Mouse (Mus musculus): ENCODE measurements around the gene Erp44. TPM values are rescaled to one million over a fixed set of nuclear protein-coding genes. Genes with fewer than 3 reads are reported as not detected.

The Erp44 gene
- 71.2 and 86.8 TPM in 2 replicates for total RNA-seq (2017)

GRCm38 (mm10) chr4:48279498-48280134 is at the start of gene Erp44, which contains the start of gene Invs:
TSS of gene Erp44 (minus strand) at chr4:48279558.
TSS of gene Invs (plus strand) at chr4:48279760.
- peak; percentile 98 for ATAC-seq (replicated peaks; ENCODE audit: low read depth, poor library complexity, severe bottlenecking)

- ATAC-seq (replicated peaks; ENCODE audit: low read depth, poor library complexity, severe bottlenecking): no peak
Measured at GRCm38 (mm10) chr4:48328042-48328441, 48.7 kb upstream of the Erp44 start.

- no peak for ATAC-seq (replicated peaks; ENCODE audit: low read depth, poor library complexity, severe bottlenecking)
Measured at GRCm38 (mm10) chr4:48327192-48327591, 47.8 kb upstream of the Erp44 start.

- ATAC-seq (replicated peaks; ENCODE audit: low read depth, poor library complexity, severe bottlenecking): peak; percentile 90
Measured at GRCm38 (mm10) chr4:48322095-48322494, 42.7 kb upstream of the Erp44 start.

- ATAC-seq (replicated peaks; ENCODE audit: low read depth, poor library complexity, severe bottlenecking): no peak
Measured at GRCm38 (mm10) chr4:48321276-48321675, 41.9 kb upstream of the Erp44 start.

- ATAC-seq (replicated peaks; ENCODE audit: low read depth, poor library complexity, severe bottlenecking): no peak
Measured at GRCm38 (mm10) chr4:48316036-48316435, 36.7 kb upstream of the Erp44 start.

GRCm38 (mm10) chr4:48314814-48315213 is 35.5 kb upstream of the Erp44 start:
- ATAC-seq (replicated peaks; ENCODE audit: low read depth, poor library complexity, severe bottlenecking): no peak

- ATAC-seq (replicated peaks; ENCODE audit: low read depth, poor library complexity, severe bottlenecking): no peak
Measured at GRCm38 (mm10) chr4:48287086-48287757, 7.9 kb upstream of the Erp44 start.

- ATAC-seq (replicated peaks; ENCODE audit: low read depth, poor library complexity, severe bottlenecking): no peak
Measured at GRCm38 (mm10) chr4:48281121-48281520, 1.8 kb upstream of the Erp44 start.

GRCm38 (mm10) chr4:48278757-48279497 is 431 bp downstream of the Erp44 start:
- no peak; the same call in none of the 2 replicates for ATAC-seq (replicated peaks; ENCODE audit: low read depth, poor library complexity, severe bottlenecking)

- no peak for ATAC-seq (replicated peaks; ENCODE audit: low read depth, poor library complexity, severe bottlenecking)
Measured at GRCm38 (mm10) chr4:48277011-48277410, 2.3 kb downstream of the Erp44 start.

GRCm38 (mm10) chr4:48275736-48276135 is 3.6 kb downstream of the Erp44 start:
- ATAC-seq (replicated peaks; ENCODE audit: low read depth, poor library complexity, severe bottlenecking): no peak

- no peak for ATAC-seq (replicated peaks; ENCODE audit: low read depth, poor library complexity, severe bottlenecking)
Measured at GRCm38 (mm10) chr4:48273119-48273829, 6.1 kb downstream of the Erp44 start.

- ATAC-seq (replicated peaks; ENCODE audit: low read depth, poor library complexity, severe bottlenecking): no peak
Measured at GRCm38 (mm10) chr4:48271838-48272237, 7.5 kb downstream of the Erp44 start.

GRCm38 (mm10) chr4:48270532-48270931 is 8.8 kb downstream of the Erp44 start:
- no peak for ATAC-seq (replicated peaks; ENCODE audit: low read depth, poor library complexity, severe bottlenecking)

GRCm38 (mm10) chr4:48268127-48268526 is 11.2 kb downstream of the Erp44 start:
- ATAC-seq (replicated peaks; ENCODE audit: low read depth, poor library complexity, severe bottlenecking): no peak

- ATAC-seq (replicated peaks; ENCODE audit: low read depth, poor library complexity, severe bottlenecking): no peak
Measured at GRCm38 (mm10) chr4:48267683-48268082, 11.7 kb downstream of the Erp44 start.

- ATAC-seq (replicated peaks; ENCODE audit: low read depth, poor library complexity, severe bottlenecking): no peak
Measured at GRCm38 (mm10) chr4:48258045-48258444, 21.3 kb downstream of the Erp44 start.

GRCm38 (mm10) chr4:48253266-48253665 is 26.1 kb downstream of the Erp44 start:
- ATAC-seq (replicated peaks; ENCODE audit: low read depth, poor library complexity, severe bottlenecking): no peak

- ATAC-seq (replicated peaks; ENCODE audit: low read depth, poor library complexity, severe bottlenecking): no peak
Measured at GRCm38 (mm10) chr4:48244280-48244679, 35.1 kb downstream of the Erp44 start.
